ENCODE assay signal across 30 mouse cellular contexts in the genomic region with DNA sequence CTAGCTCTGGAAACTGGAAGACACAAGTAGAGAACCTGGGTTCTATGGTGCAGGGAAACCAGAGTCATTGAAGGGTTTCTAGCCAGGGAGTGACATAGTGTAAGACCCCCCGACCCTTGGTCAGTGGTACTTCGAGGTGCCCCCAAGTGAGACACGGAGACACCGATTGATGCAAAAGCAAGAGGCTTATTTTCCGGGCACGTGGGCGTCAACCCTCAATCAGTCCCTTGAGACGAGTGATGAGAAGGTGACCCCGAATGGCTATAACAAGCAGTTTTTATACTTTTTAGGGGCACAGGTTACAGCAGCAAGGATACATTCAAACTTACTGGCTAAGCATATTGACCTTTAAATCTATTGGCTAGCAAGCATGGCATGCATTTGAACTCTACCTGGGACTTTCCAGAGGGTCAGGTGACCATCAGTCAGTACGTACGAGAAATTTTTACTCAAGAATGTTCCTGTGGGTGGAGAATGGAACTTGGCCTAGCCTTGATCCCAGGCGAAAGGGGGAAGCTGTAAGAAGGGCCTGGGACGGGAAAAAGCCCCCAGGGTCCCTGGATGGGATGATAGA. TPM values are rescaled to one million over a fixed set of nuclear protein-coding genes. Genes with fewer than 3 reads are reported as not detected.
"Had no signal": no experiment of that assay in that cellular context is flagged by ENCODE, and none has a peak within 500 bp of the region (broad histone marks: within the 10 kb centered on the region; RNA-seq: fewer than 3 reads in every experiment).

No protein-coding gene starts in this region.

- H3K9ac ChIP-seq: heart, embryonic 15.5 days; hindbrain, embryonic 13.5 days; hindbrain, embryonic 15.5 days; kidney, embryonic 15.5 days; limb, embryonic 12.5 days; liver, embryonic 13.5 days; liver, embryonic 15.5 days; liver, postnatal 0 days had no signal

- ATAC-seq: hindbrain, postnatal 0 days; intestine, embryonic 16.5 days; liver, postnatal 0 days had no signal

- H3K9me3 ChIP-seq: heart, embryonic 13.5 days; heart, embryonic 15.5 days; hindbrain, embryonic 13.5 days; hindbrain, embryonic 15.5 days; kidney, embryonic 15.5 days; limb, embryonic 10.5 days; limb, embryonic 12.5 days; liver, embryonic 13.5 days; liver, embryonic 15.5 days had no signal

- H3K4me2 ChIP-seq: heart, embryonic 11.5 days; heart, embryonic 13.5 days; heart, embryonic 15.5 days; hindbrain, embryonic 13.5 days; hindbrain, embryonic 15.5 days; kidney, embryonic 15.5 days; limb, embryonic 12.5 days; liver, embryonic 11.5 days; liver, embryonic 13.5 days; liver, embryonic 15.5 days had no signal

- H3K27me3 ChIP-seq: heart, embryonic 13.5 days; heart, embryonic 15.5 days; hindbrain, embryonic 13.5 days; hindbrain, embryonic 15.5 days; kidney, embryonic 15.5 days; limb, embryonic 12.5 days; liver, embryonic 13.5 days; liver, embryonic 15.5 days had no signal

- DNase-seq: gastrocnemius, postnatal 14 days; gastrocnemius, postnatal 36 days; heart, adult 2 months; heart, postnatal 14 days; heart, postnatal 36 days; kidney, adult 11 months; kidney, adult 2 months; kidney, adult 9 months; kidney, postnatal 14 days; kidney, postnatal 36 days; layer of hippocampus, adult 9-11 months; layer of hippocampus, postnatal 36 days; liver; liver, embryonic 13.5 days; liver, postnatal 0 days had no signal

- H3K4me1 ChIP-seq: hindbrain, embryonic 13.5 days; hindbrain, embryonic 15.5 days; liver, embryonic 13.5 days; liver, embryonic 15.5 days had no signal

- H3K27ac ChIP-seq: heart, adult 2 months; heart, embryonic 13.5 days; heart, embryonic 15.5 days; hindbrain, embryonic 13.5 days; hindbrain, embryonic 15.5 days; hindbrain, postnatal 0 days; kidney, embryonic 15.5 days; kidney, postnatal 0 days; limb, embryonic 10.5 days; limb, embryonic 12.5 days; liver, embryonic 13.5 days; liver, embryonic 15.5 days had no signal

- H3K4me3 ChIP-seq: heart, adult 2 months; heart, embryonic 13.5 days; heart, embryonic 15.5 days; hindbrain, embryonic 13.5 days; hindbrain, embryonic 15.5 days; kidney, embryonic 15.5 days; limb, embryonic 10.5 days; limb, embryonic 12.5 days; liver, embryonic 13.5 days; liver, embryonic 15.5 days had no signal

- H3K36me3 ChIP-seq: heart, embryonic 13.5 days; heart, embryonic 15.5 days; hindbrain, embryonic 13.5 days; hindbrain, embryonic 15.5 days; kidney, embryonic 15.5 days; limb, embryonic 10.5 days; limb, embryonic 12.5 days; liver, embryonic 13.5 days; liver, embryonic 15.5 days had no signal

RNA-seq across cellular contexts. Expression of a gene that starts 30.4 kb away (rescaled TPM):
- total RNA-seq: gastrocnemius, adult 18-20 months; gastrocnemius, postnatal 36 days; heart, postnatal 36 days; hindbrain, postnatal 0 days; layer of hippocampus, adult 18-20 months had no signal
